Mouse (Mus musculus): ENCODE measurements around the gene Odf2.

DNA sequence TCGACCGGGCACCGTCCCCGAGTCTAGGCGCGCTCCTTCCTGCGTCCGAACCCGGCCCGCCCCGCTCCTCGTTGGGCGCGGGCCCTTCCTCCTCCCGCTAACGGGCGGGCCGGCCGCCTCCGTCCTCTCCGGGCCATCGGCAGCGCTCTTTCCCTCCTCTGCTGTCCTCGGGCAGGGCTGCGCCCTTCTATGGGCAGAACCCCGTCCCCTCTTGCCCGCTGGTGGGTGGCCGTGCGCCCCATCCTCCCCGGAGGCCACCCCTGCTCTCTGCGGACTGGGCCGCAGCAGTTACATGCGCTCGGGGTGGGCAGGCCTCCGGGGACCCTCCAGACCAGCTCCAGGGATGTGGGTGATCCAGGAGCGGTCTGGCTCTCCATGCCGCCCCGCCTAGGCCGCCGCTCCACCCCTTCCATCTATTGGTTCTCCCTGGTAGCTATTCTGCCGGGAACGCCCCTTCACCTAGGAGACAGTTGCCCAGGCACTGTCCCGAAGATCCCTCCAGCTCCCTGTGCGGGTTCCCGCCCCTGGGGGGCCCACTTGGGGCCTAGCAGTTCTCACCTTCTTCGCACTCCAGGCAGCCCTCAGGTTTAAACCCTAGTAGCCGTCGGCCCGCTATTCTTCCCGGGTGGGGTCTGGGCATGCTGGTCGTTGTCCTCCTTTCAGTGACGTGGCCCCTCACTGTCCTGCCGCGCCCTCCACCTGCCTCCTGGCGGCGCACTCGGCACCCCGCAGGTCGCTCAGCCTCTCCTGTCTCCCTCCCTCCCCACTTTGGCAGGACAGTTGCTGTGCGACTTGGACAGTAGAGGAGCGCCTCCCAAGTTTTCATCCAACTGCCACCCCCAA is 1.2 kb downstream of the Odf2 start:
- TF ChIP-seq CTCF (IDR thresholded peaks at IDR 0.05; ENCODE audit: borderline replicate concordance, control insufficient read depth, extremely low read depth, insufficient read depth, low read length, poor library complexity) (peak; percentile 23; the same call in 1 of the 2 replicates), POLR2A (IDR thresholded peaks at IDR 0.05; ENCODE audit: control insufficient read depth, extremely low read depth, insufficient read depth, low read length, poor library complexity) (no peak; the same call in 1 of the 2 replicates)

Data from thymus, adult 2 months (tissue).